31 mouse cellular contexts compared by ENCODE assay signal in genomic region chr6:47412886-47413606, GRCm38 (mm10). TPM values are rescaled to one million over a fixed set of nuclear protein-coding genes. Genes with fewer than 3 reads are reported as not detected.
A peak's percentile ranks its signal among the peaks of the same experiment; 100 is the strongest.
DNase-seq lines count a peak whose midpoint lies in the region; ATAC-seq and TF ChIP-seq lines count a peak whose summit lies in the region.
"Had no signal": no experiment of that assay in that cellular context is flagged by ENCODE, and none has a peak within 500 bp of the region (broad histone marks: within the 10 kb centered on the region; RNA-seq: fewer than 3 reads in every experiment).

No protein-coding gene starts in this region.

- H3K9ac ChIP-seq in forebrain, embryonic 15.5 days (replicated peaks): no peak overlapping the region
- no peak overlapping the region for H3K9ac ChIP-seq in forebrain, embryonic 12.5 days
- H3K9ac ChIP-seq in forebrain, postnatal 0 days: no peak overlapping the region
- H3K9ac ChIP-seq: embryonic facial prominence, embryonic 13.5 days; heart, embryonic 13.5 days; hindbrain, embryonic 12.5 days; hindbrain, embryonic 15.5 days; intestine, embryonic 15.5 days had no signal

- peak overlapping the region; percentile 47 for H3K27ac ChIP-seq in forebrain, embryonic 15.5 days (replicated peaks)
- no peak overlapping the region for H3K27ac ChIP-seq in forebrain, embryonic 12.5 days
- H3K27ac ChIP-seq in forebrain, postnatal 0 days (ENCODE audit: low read depth, low read length): no peak overlapping the region
- H3K27ac ChIP-seq: embryonic facial prominence, embryonic 10.5 days; embryonic facial prominence, embryonic 13.5 days; heart, embryonic 10.5 days; heart, embryonic 13.5 days; hindbrain, embryonic 12.5 days; hindbrain, embryonic 15.5 days; intestine, embryonic 15.5 days had no signal

- no peak for TF ChIP-seq POLR2A in brain, embryonic 14.5 days (IDR thresholded peaks at IDR 0.05; ENCODE audit: borderline replicate concordance, extremely low read depth, insufficient read depth, insufficient read length, poor library complexity, severe bottlenecking)

- no peak for TF ChIP-seq CTCF in brain, embryonic 14.5 days (IDR thresholded peaks at IDR 0.05; ENCODE audit: borderline replicate concordance, extremely low read depth, insufficient read depth, insufficient read length)
- TF ChIP-seq CTCF in forebrain, postnatal 0 days (IDR thresholded peaks at IDR 0.05; ENCODE audit: low read depth): no peak

- H3K9me3 ChIP-seq in forebrain, embryonic 15.5 days: no peaks in the 10 kb centered on the region
- no peaks in the 10 kb centered on the region for H3K9me3 ChIP-seq in forebrain, embryonic 12.5 days
- H3K9me3 ChIP-seq in forebrain, postnatal 0 days (ENCODE audit: low read length): no peaks in the 10 kb centered on the region
- H3K9me3 ChIP-seq: embryonic facial prominence, embryonic 10.5 days; embryonic facial prominence, embryonic 13.5 days; G1E; heart, embryonic 10.5 days; heart, embryonic 13.5 days; hindbrain, embryonic 12.5 days; hindbrain, embryonic 15.5 days; intestine, embryonic 15.5 days had no signal

- H3K4me2 ChIP-seq in forebrain, embryonic 15.5 days (replicated peaks): no peak overlapping the region
- H3K4me2 ChIP-seq in forebrain, embryonic 12.5 days: no peak overlapping the region
- H3K4me2 ChIP-seq in forebrain, postnatal 0 days (ENCODE audit: low read depth): no peak overlapping the region
- H3K4me2 ChIP-seq: embryonic facial prominence, embryonic 13.5 days; heart, embryonic 13.5 days; hindbrain, embryonic 12.5 days; hindbrain, embryonic 15.5 days; intestine, embryonic 15.5 days had no signal

- ATAC-seq in forebrain, embryonic 15.5 days (replicated peaks): peak; percentile 89
- no peak for ATAC-seq in forebrain, embryonic 12.5 days (ENCODE audit: low FRiP score)
- peak; percentile 42; the same call in 1 of the 2 replicates for ATAC-seq in forebrain, postnatal 0 days
- ATAC-seq: intestine, embryonic 15.5 days; Patski had no signal

- no peaks in the 10 kb centered on the region for H3K36me3 ChIP-seq in forebrain, embryonic 15.5 days
- no peaks in the 10 kb centered on the region for H3K36me3 ChIP-seq in forebrain, embryonic 12.5 days (replicated peaks)
- no peaks in the 10 kb centered on the region for H3K36me3 ChIP-seq in forebrain, postnatal 0 days (ENCODE audit: insufficient read depth)
- H3K36me3 ChIP-seq: embryonic facial prominence, embryonic 10.5 days; embryonic facial prominence, embryonic 13.5 days; G1E; heart, embryonic 10.5 days; heart, embryonic 13.5 days; hindbrain, embryonic 12.5 days; hindbrain, embryonic 15.5 days; intestine, embryonic 15.5 days had no signal

- WGBS in forebrain, embryonic 15.5 days: 28% methylated on average over 4 of the region's 4 CpGs
- WGBS in forebrain, embryonic 12.5 days: 35% methylated on average over 4 of the region's 4 CpGs
- 32% methylated on average over 4 of the region's 4 CpGs for WGBS in forebrain, postnatal 0 days

- H3K4me3 ChIP-seq in forebrain, embryonic 15.5 days: no peak overlapping the region
- H3K4me3 ChIP-seq in forebrain, embryonic 12.5 days (replicated peaks): no peak overlapping the region
- no peak overlapping the region for H3K4me3 ChIP-seq in forebrain, postnatal 0 days (ENCODE audit: low read depth, low read length)
- H3K4me3 ChIP-seq: embryonic facial prominence, embryonic 10.5 days; embryonic facial prominence, embryonic 13.5 days; erythroblast, embryonic 14.5 days; heart, embryonic 10.5 days; heart, embryonic 13.5 days; hindbrain, embryonic 12.5 days; hindbrain, embryonic 15.5 days; intestine, embryonic 15.5 days had no signal

- no peaks in the 10 kb centered on the region for H3K27me3 ChIP-seq in forebrain, embryonic 15.5 days
- no peaks in the 10 kb centered on the region for H3K27me3 ChIP-seq in forebrain, embryonic 12.5 days
- no peaks in the 10 kb centered on the region for H3K27me3 ChIP-seq in forebrain, postnatal 0 days (ENCODE audit: insufficient read depth, low read length)
- H3K27me3 ChIP-seq: CH12.LX; embryonic facial prominence, embryonic 13.5 days; heart, embryonic 13.5 days; hindbrain, embryonic 12.5 days; hindbrain, embryonic 15.5 days; intestine, embryonic 15.5 days had no signal

- DNase-seq in cerebellum, postnatal 14 days: peak; percentile 42 to 49
- no peak for DNase-seq in cerebellum, adult 11 months
- peak; percentile 84 for DNase-seq in brain, embryonic 14.5 days (ENCODE audit: low read depth)
- DNase-seq in forebrain, postnatal 0 days: no peak
- DNase-seq in heart, adult 9 months (ENCODE audit: low spot score in 2 of 2): no peak
- DNase-seq: adrenal gland, postnatal 10 days; adrenal gland, postnatal 36 days; B cell, adult 2 months; cerebellum, adult 11-12 months; cerebellum, adult 8-10 months; cerebellum, postnatal 36 days; embryo, embryonic 11 days; gastrocnemius, postnatal 25 days; heart, adult 18-20 months; heart, postnatal 14 days; heart, postnatal 4 days; kidney, adult 11 months; kidney, adult 8-10 months had no signal

- peaks cover 9% of the 10 kb centered on the region for H3K4me1 ChIP-seq in forebrain, embryonic 15.5 days
- H3K4me1 ChIP-seq in forebrain, embryonic 12.5 days: no peaks in the 10 kb centered on the region
- H3K4me1 ChIP-seq in forebrain, postnatal 0 days (ENCODE audit: insufficient read depth): no peaks in the 10 kb centered on the region
- H3K4me1 ChIP-seq: embryonic facial prominence, embryonic 13.5 days; heart, embryonic 10.5 days; heart, embryonic 13.5 days; hindbrain, embryonic 12.5 days; hindbrain, embryonic 15.5 days; intestine, embryonic 15.5 days had no signal

RNA-seq across cellular contexts. Expression of gene Cul1, which starts 40.2 kb away (rescaled TPM):
- polyA plus RNA-seq in forebrain, embryonic 15.5 days (2015; fragmentation: Nextera tagmentation; extraction: Ambion mirVana): 180 and 183 TPM in 2 replicates
- 213 and 214 TPM in 2 replicates for polyA plus RNA-seq in forebrain, embryonic 12.5 days (2016; fragmentation: Nextera tagmentation; extraction: Ambion mirVana)
- polyA plus RNA-seq in brain, embryonic 14.5 days (2012; rRNA removed): 103 and 113 TPM in 2 replicates
- 140 and 158 TPM in 2 replicates for total RNA-seq in forebrain, postnatal 0 days (2014; rRNA removed)
- 106 and 119 TPM in 2 replicates for polyA plus RNA-seq in forebrain, postnatal 0 days (2015; fragmentation: Nextera tagmentation; extraction: Ambion mirVana)

Comparison
In these comparisons a context has a peak if more than half of its experiments do, and no peak if none do; other contexts are left out.
1. DNase-seq: peak in cerebellum, postnatal 14 days (2 of 2) and brain, embryonic 14.5 days (single experiment); none in cerebellum, adult 11 months (single experiment), forebrain, postnatal 0 days (single experiment) and heart, adult 9 months (0 of 2).